Mouse (Mus musculus): ENCODE measurements around the gene Cd84. TPM values are rescaled to one million over a fixed set of nuclear protein-coding genes. Genes with fewer than 3 reads are reported as not detected.
"Not testable (repeated sequence)": the region's sequence is repeated elsewhere in the genome, so short reads cannot be mapped to it uniquely, and the experiment has no call there.

Cd84 gene
- 1.3 and 2.0 TPM in 2 replicates for polyA plus RNA-seq (2015; fragmentation: Nextera tagmentation; extraction: Ambion mirVana)

DNA sequence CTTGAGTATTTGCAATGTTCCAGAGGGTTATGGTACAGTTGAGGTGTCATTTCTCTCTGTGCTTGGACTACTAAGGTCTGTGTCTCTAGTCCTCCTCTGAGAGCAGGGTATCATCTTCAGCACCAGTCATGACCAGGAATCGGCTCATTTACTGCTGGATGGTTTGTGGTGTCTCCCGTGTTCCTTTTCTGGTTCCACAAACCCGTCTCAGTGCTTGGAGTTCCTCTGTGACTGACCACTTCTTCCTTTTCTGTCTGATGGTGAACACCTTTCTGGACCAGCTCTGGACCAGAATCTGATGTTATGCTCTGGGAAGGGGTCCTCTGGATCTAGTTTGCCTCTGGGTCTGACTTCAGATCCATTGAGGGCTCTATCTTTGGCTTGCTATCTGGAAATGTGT lies at the start of gene Cd84:
TSS of gene Cd84 (plus strand) at position 210 of the 400 bp plus-strand sequence.
- Histone ChIP-seq H3K4me3 (replicated peaks) (no peak within 1 kb of the TSS), H3K27me3 (replicated peaks) (no peaks in the 10 kb centered on the region), H3K4me2 (replicated peaks) (no peak within 1 kb of the TSS), H3K4me1 (replicated peaks) (no peaks in the 10 kb centered on the region), H3K9ac (no peak within 1 kb of the TSS), H3K36me3 (no peaks in the 10 kb centered on the region), H3K9me3 (no peaks in the 10 kb centered on the region), H3K27ac (no peak within 1 kb of the TSS)
- WGBS: 91% methylated on average over 3 of the region's 3 CpGs
- ATAC-seq: no peak

DNA sequence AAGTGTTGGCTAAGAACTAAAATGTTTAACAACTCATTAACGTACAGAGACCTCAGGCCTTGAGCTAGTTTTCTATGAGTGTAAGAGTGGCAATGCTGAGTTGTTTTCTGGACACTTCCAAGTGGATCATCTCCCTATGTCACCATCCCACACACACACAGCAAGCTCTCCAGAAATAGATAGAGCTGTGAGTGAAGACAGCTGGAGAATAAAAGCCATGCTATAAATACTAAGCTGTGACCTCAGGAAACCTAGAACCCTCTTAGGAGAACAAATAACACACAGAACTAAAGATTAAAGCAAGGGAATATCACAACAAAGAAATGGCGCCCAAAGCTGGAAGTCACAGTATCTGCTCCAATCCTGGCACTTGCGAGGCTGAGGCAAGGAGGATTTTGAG lies 48.0 kb upstream of the Cd84 start:
- Histone ChIP-seq H3K4me3 (replicated peaks) (no peak overlapping the region), H3K9me3 (no peaks in the 10 kb centered on the region), H3K36me3 (no peaks in the 10 kb centered on the region), H3K4me1 (replicated peaks) (no peaks in the 10 kb centered on the region), H3K9ac (no peak overlapping the region), H3K27me3 (replicated peaks) (no peaks in the 10 kb centered on the region), H3K27ac (no peak overlapping the region), H3K4me2 (replicated peaks) (no peak overlapping the region)
- WGBS: 85% methylated on average over 3 of the region's 3 CpGs
- no peak for ATAC-seq

DNA sequence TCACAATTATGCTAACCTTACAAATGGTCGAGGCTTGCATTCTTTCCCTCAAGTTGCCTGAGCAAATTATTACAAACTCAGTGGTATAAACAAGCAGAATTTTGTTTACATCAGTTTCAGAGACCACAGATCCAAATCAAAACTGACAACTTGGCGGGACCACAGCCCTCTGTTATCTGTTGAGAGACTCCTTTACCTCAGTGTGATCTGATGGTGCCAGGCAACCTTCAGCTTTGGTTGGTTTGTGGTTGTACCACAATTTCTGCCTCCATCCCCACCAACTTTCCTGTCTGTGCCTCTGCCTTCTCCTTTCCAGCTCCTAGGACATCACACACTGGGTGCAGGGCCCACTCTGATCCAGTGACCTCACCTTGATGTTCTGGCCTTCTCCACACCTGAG lies 43.3 kb upstream of the Cd84 start:
- ATAC-seq: no peak
- no peaks in the 10 kb centered on the region for H3K9me3 ChIP-seq
- no peak overlapping the region for H3K27ac ChIP-seq
- 61% methylated on average over 2 of the region's 2 CpGs for WGBS
- no peaks in the 10 kb centered on the region for H3K4me1 ChIP-seq (replicated peaks)
- no peak overlapping the region for H3K4me2 ChIP-seq (replicated peaks)
- no peaks in the 10 kb centered on the region for H3K27me3 ChIP-seq (replicated peaks)
- no peak overlapping the region for H3K9ac ChIP-seq
- H3K36me3 ChIP-seq: no peaks in the 10 kb centered on the region
- H3K4me3 ChIP-seq (replicated peaks): no peak overlapping the region

- ATAC-seq: no peak
- H3K27me3 ChIP-seq (replicated peaks): no peaks in the 10 kb centered on the region
- no peak overlapping the region for H3K4me2 ChIP-seq (replicated peaks)
- H3K9me3 ChIP-seq: no peaks in the 10 kb centered on the region
- H3K9ac ChIP-seq: no peak overlapping the region
- no peak overlapping the region for H3K4me3 ChIP-seq (replicated peaks)
- WGBS: 61% methylated on average over 1 of the region's 1 CpGs
- H3K4me1 ChIP-seq (replicated peaks): no peaks in the 10 kb centered on the region
- H3K27ac ChIP-seq: no peak overlapping the region
- no peaks in the 10 kb centered on the region for H3K36me3 ChIP-seq
These were observed 41.7 kb upstream of the Cd84 start for GRCm38 (mm10) chr1:171797840-171798239.

DNA sequence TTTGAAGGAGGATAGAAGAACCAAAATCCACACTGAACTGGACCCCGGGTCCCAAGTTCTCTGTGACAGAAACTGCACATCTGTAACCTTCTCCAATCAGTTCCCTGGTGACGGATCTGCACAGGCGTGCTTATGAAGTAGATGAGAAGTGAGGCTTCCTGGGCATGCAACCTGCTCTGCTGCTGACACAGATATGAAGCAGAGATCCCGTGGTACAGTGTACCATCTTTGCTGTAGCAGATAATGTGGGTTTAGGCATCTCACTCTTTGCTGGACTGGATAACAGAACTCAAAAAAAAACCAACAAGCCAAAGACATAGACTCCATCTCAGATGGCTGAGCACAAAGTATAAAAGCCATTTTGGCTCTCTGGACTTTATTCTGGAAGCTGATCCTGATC lies 39.8 kb upstream of the Cd84 start:
- H3K9me3 ChIP-seq: no peaks in the 10 kb centered on the region
- H3K4me1 ChIP-seq (replicated peaks): no peaks in the 10 kb centered on the region
- H3K4me2 ChIP-seq (replicated peaks): no peak overlapping the region
- H3K9ac ChIP-seq: no peak overlapping the region
- no peaks in the 10 kb centered on the region for H3K36me3 ChIP-seq
- H3K4me3 ChIP-seq (replicated peaks): no peak overlapping the region
- no peaks in the 10 kb centered on the region for H3K27me3 ChIP-seq (replicated peaks)
- H3K27ac ChIP-seq: no peak overlapping the region
- WGBS: 83% methylated on average over 4 of the region's 4 CpGs
- no peak for ATAC-seq

GRCm38 (mm10) chr1:171811048-171811447 lies 28.4 kb upstream of the Cd84 start:
- not testable (repeated sequence) for H3K9ac ChIP-seq; H3K36me3 ChIP-seq; H3K4me1 ChIP-seq (replicated peaks); ATAC-seq; H3K27ac ChIP-seq; H3K9me3 ChIP-seq; H3K4me3 ChIP-seq (replicated peaks); H3K27me3 ChIP-seq (replicated peaks); H3K4me2 ChIP-seq (replicated peaks)
- 67% methylated on average over 1 of the region's 1 CpGs for WGBS

DNA sequence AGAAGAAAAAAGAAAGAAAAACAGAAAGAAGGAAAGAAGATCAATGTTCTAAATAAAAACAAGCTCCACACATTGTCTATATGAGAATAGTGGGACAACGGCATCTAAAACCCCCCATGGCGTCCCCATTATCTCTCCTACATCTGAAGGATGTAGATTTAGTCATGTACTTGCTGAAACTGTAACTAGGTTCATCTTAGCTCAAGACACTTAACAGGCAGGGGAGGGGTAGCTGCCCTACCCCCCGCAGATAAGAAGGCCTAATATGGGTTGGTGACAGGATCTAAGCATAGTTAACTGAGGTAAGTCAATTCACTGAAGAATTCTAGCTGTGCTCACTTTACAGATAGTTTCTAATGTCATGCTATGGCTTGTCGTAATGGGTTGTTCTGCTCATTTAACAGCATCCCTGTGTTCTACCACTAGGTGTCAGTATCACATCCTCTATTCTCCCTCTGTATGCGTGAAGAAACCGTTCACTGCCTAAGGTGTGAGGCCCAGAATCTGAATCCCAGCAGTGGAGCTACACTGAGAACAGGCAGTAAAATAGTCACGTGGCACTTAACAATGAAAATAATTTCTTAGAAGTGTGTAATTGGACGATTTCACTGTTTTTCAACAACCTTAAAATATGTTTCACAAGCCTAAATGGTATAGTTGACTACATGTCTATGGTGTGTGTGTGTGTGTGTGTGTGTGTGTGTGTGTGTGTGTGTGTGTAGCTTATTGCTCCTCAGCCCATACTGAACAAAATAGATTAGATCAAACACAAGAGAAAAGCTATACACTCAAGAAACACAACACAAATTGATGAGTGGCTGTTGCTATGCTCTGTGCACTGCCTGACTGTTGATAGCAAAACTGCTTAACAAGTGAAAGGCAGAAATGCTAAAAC lies 23.7 kb upstream of the Cd84 start:
- H3K27me3 ChIP-seq (replicated peaks): no peaks in the 10 kb centered on the region
- 18% methylated on average over 8 of the region's 8 CpGs for WGBS
- no peaks in the 10 kb centered on the region for H3K36me3 ChIP-seq
- peak; percentile 73 for ATAC-seq
- no peaks in the 10 kb centered on the region for H3K4me1 ChIP-seq (replicated peaks)
- H3K9ac ChIP-seq: no peak overlapping the region
- H3K4me3 ChIP-seq (replicated peaks): no peak overlapping the region
- no peak overlapping the region for H3K27ac ChIP-seq
- no peaks in the 10 kb centered on the region for H3K9me3 ChIP-seq
- H3K4me2 ChIP-seq (replicated peaks): no peak overlapping the region

- no peaks in the 10 kb centered on the region for H3K27me3 ChIP-seq (replicated peaks)
- no peak overlapping the region for H3K4me2 ChIP-seq (replicated peaks)
- no peaks in the 10 kb centered on the region for H3K4me1 ChIP-seq (replicated peaks)
- no peak overlapping the region for H3K4me3 ChIP-seq (replicated peaks)
- H3K36me3 ChIP-seq: no peaks in the 10 kb centered on the region
- no peak overlapping the region for H3K9ac ChIP-seq
- no peak overlapping the region for H3K27ac ChIP-seq
- no peak for ATAC-seq
- H3K9me3 ChIP-seq: no peaks in the 10 kb centered on the region
- WGBS: 82% methylated on average over 4 of the region's 4 CpGs
These were observed 22.5 kb upstream of the Cd84 start for GRCm38 (mm10) chr1:171816991-171817390.

DNA sequence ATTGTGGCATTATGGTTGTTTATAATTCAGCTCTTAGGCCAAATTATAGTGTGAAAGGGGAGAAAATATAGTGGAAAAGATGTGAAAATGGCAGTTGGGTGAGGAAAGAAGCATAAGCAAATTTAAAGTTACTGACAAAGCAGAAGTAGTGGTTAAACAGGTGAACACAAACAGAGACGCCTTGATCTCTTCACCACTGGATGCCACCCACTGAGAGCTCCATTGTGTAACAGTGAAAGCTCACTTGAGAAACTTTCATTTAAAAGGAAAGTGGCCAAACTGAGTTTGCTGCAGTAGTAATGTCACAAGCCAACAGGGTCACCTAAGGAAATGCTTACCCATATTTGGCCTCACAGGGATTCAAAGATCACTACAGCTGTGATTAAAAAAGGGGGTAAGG lies 18.2 kb upstream of the Cd84 start:
- 51% methylated on average over 1 of the region's 1 CpGs for WGBS
- no peak for ATAC-seq
- no peak overlapping the region for H3K4me2 ChIP-seq (replicated peaks)
- H3K4me3 ChIP-seq (replicated peaks): no peak overlapping the region
- no peaks in the 10 kb centered on the region for H3K36me3 ChIP-seq
- H3K9me3 ChIP-seq: no peaks in the 10 kb centered on the region
- H3K27ac ChIP-seq: no peak overlapping the region
- H3K27me3 ChIP-seq (replicated peaks): no peaks in the 10 kb centered on the region
- H3K9ac ChIP-seq: no peak overlapping the region
- no peaks in the 10 kb centered on the region for H3K4me1 ChIP-seq (replicated peaks)

DNA sequence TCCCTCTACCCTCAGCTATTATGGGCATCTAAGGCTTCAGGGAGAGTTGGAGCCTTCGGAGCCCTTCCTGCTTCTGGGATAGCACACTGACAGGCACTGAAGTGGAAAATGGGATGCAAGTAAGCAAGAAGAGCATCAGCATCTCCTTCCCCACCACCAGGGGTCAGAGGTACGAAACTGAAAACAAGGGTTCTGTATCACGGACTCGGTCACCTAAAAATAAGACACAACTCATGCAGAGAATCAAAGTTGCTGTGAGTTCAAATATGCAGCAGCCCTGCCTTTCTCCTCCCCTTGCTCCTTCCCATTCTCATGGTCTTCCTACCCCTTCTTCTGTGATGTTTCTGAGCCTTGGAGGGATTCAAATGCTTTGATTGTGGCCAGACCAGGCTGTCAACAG lies 14.0 kb upstream of the Cd84 start:
- no peaks in the 10 kb centered on the region for H3K9me3 ChIP-seq
- 50% methylated on average over 4 of the region's 4 CpGs for WGBS
- H3K27ac ChIP-seq: no peak overlapping the region
- H3K4me3 ChIP-seq (replicated peaks): no peak overlapping the region
- no peaks in the 10 kb centered on the region for H3K36me3 ChIP-seq
- H3K4me1 ChIP-seq (replicated peaks): no peaks in the 10 kb centered on the region
- ATAC-seq: no peak
- no peaks in the 10 kb centered on the region for H3K27me3 ChIP-seq (replicated peaks)
- H3K9ac ChIP-seq: no peak overlapping the region
- no peak overlapping the region for H3K4me2 ChIP-seq (replicated peaks)

GRCm38 (mm10) chr1:171826164-171826563 lies 13.3 kb upstream of the Cd84 start:
- H3K36me3 ChIP-seq: no peaks in the 10 kb centered on the region
- no peak overlapping the region for H3K4me2 ChIP-seq (replicated peaks)
- no peak for ATAC-seq

GRCm38 (mm10) chr1:171827674-171828073 lies 11.8 kb upstream of the Cd84 start:
- H3K4me1 ChIP-seq (replicated peaks): no peaks in the 10 kb centered on the region
- no peaks in the 10 kb centered on the region for H3K36me3 ChIP-seq
- H3K27ac ChIP-seq: no peak overlapping the region
- H3K4me3 ChIP-seq (replicated peaks): no peak overlapping the region
- H3K9ac ChIP-seq: no peak overlapping the region
- H3K9me3 ChIP-seq: no peaks in the 10 kb centered on the region
- H3K27me3 ChIP-seq (replicated peaks): no peaks in the 10 kb centered on the region
- no peak overlapping the region for H3K4me2 ChIP-seq (replicated peaks)
- no peak for ATAC-seq

More at GRCm38 (mm10) chr1:171826164-171826563, 13.3 kb upstream of the Cd84 start:
- H3K9ac ChIP-seq: no peak overlapping the region
- no peaks in the 10 kb centered on the region for H3K4me1 ChIP-seq (replicated peaks)
- no peaks in the 10 kb centered on the region for H3K9me3 ChIP-seq
- H3K27ac ChIP-seq: no peak overlapping the region
- H3K4me3 ChIP-seq (replicated peaks): no peak overlapping the region
- no peaks in the 10 kb centered on the region for H3K27me3 ChIP-seq (replicated peaks)

DNA sequence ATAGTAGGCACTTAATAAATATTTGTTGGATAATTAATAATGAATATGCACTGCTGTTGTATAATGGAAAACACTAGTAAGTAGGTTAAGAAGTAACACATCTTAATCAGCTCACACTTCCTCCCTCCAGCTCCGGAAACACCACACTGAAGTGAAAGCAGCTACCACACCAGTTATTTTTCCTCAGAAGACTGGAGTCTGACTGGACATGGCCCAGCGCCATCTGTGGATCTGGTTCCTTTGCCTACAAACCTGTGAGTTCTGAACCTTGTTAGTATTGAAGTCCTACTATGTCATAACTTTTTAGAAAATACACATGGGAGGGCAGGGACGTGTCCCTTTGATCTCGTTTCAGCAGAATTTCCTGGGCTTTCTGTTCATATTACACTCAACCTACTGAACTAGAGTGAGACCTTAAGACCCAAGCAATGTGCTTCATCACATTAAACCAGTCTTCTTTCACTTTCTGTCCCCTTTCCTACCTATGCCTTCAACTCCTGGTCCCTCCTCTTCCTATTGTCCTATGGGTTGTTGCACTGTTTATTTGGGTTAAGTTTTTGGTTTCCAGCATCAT lies 1.0 kb downstream of the Cd84 start:
- H3K27me3 ChIP-seq (replicated peaks): no peaks in the 10 kb centered on the region
- no peaks in the 10 kb centered on the region for H3K36me3 ChIP-seq
- H3K4me2 ChIP-seq (replicated peaks): no peak overlapping the region
- no peak for ATAC-seq
- no peaks in the 10 kb centered on the region for H3K9me3 ChIP-seq
- WGBS: 74% methylated on average over 4 of the region's 4 CpGs
- H3K4me3 ChIP-seq (replicated peaks): no peak overlapping the region
- no peaks in the 10 kb centered on the region for H3K4me1 ChIP-seq (replicated peaks)
- H3K9ac ChIP-seq: no peak overlapping the region
- no peak overlapping the region for H3K27ac ChIP-seq
